ENCODE assay signal across 8 mouse cellular contexts in genomic region chrX:99003046-99003445, GRCm38 (mm10). TPM values are rescaled to one million over a fixed set of nuclear protein-coding genes. Genes with fewer than 3 reads are reported as not detected.
DNase-seq lines count a peak whose midpoint lies in the region; ATAC-seq lines count a peak whose summit lies in the region.

Gene Stard8, plus strand, starts transcription at chrX:99003248.

- WGBS in heart, embryonic 14.5 days, result 45% methylated on average over 9 of the region's 9 CpGs
- 33% methylated on average over 9 of the region's 9 CpGs for WGBS in limb, embryonic 15.5 days

- H3K9ac ChIP-seq in heart, embryonic 14.5 days (ENCODE audit: low read length), result peak within 1 kb of the TSS; percentile 52
- no peak within 1 kb of the TSS for H3K9ac ChIP-seq in limb, embryonic 15.5 days

- H3K27me3 ChIP-seq in heart, embryonic 14.5 days (ENCODE audit: control insufficient read depth, insufficient read depth, low read length), result no peaks in the 10 kb centered on the region
- H3K27me3 ChIP-seq in limb, embryonic 15.5 days, result peaks cover 19% of the 10 kb centered on the region; the same call in 1 of the 2 replicates

- peak; percentile 54; the same call in 1 of the 2 replicates for ATAC-seq in heart, embryonic 14.5 days (ENCODE audit: insufficient number of reproducible peaks, insufficient read depth, low FRiP score, low read depth)
- ATAC-seq in limb, embryonic 15.5 days (ENCODE audit: insufficient number of reproducible peaks, low FRiP score, low TSS enrichment, low read depth), result no peak
- no peak for ATAC-seq in CD4-positive, CD25-positive, alpha-beta regulatory T cell, adult 4 months

- H3K9me3 ChIP-seq in heart, embryonic 14.5 days (ENCODE audit: control insufficient read depth, low read length), result no peaks in the 10 kb centered on the region
- no peaks in the 10 kb centered on the region for H3K9me3 ChIP-seq in limb, embryonic 15.5 days

- peak within 1 kb of the TSS; percentile 17 to 20 for H3K4me3 ChIP-seq in heart, embryonic 14.5 days (ENCODE audit: control insufficient read depth in 1 of 2, insufficient read depth in 1 of 2, low read depth in 1 of 2, low read length in 2 of 2)
- H3K4me3 ChIP-seq in limb, embryonic 15.5 days, result peak within 1 kb of the TSS; percentile 23

- peak within 1 kb of the TSS; percentile 64 to 66 for H3K27ac ChIP-seq in heart, embryonic 14.5 days (replicated peaks in 1 of 2; ENCODE audit: control insufficient read depth in 1 of 2, insufficient read depth in 1 of 2, low read depth in 2 of 2, low read length in 2 of 2)
- no peak within 1 kb of the TSS for H3K27ac ChIP-seq in limb, embryonic 15.5 days

- H3K4me1 ChIP-seq in heart, embryonic 14.5 days (ENCODE audit: control insufficient read depth in 2 of 2, insufficient read depth in 2 of 2, low read length in 2 of 2), result peaks cover 16 to 18% of the 10 kb centered on the region in 2 experiments
- no peaks in the 10 kb centered on the region for H3K4me1 ChIP-seq in limb, embryonic 15.5 days

- peak within 1 kb of the TSS; percentile 42 for H3K4me2 ChIP-seq in heart, embryonic 14.5 days (ENCODE audit: low read length)
- H3K4me2 ChIP-seq in limb, embryonic 15.5 days, result peak within 1 kb of the TSS; percentile 31

- H3K36me3 ChIP-seq in heart, embryonic 14.5 days (ENCODE audit: control insufficient read depth, insufficient read depth, low read length), result no peaks in the 10 kb centered on the region
- no peaks in the 10 kb centered on the region for H3K36me3 ChIP-seq in limb, embryonic 15.5 days

- no peak for DNase-seq in gastrocnemius, adult 18-20 months (ENCODE audit: low spot score)
- DNase-seq in gastrocnemius, adult 8-10 months (ENCODE audit: low spot score in 2 of 2), result no peak
- DNase-seq in adrenal gland, postnatal 14 days, result peak; percentile 37
- DNase-seq in ovary, postnatal 10 days (ENCODE audit: low spot score), result no peak
- no peak for DNase-seq in cerebellum, adult 11 months

RNA-seq across cellular contexts. Expression of gene Stard8, which starts in this region (rescaled TPM):
- 10 to 100 TPM; 11.1 to 12.2 TPM for total RNA-seq in gastrocnemius, adult 18-20 months (2021)
- total RNA-seq in gastrocnemius, adult 8-10 months (2022), result 10 to 100 TPM in 2 of 4 experiments, 1 to 10 TPM in 2; 8.8 to 10.8 (median 10.3) TPM
- total RNA-seq in adrenal gland, postnatal 14 days (2021), result 31.1 and 32.3 TPM in 2 replicates
- 11.3 and 12.0 TPM in 2 replicates for polyA plus RNA-seq in heart, embryonic 14.5 days (2014; fragmentation: Nextera tagmentation; extraction: Ambion mirVana)
- 8.5 and 11.9 TPM in 2 replicates for polyA plus RNA-seq in limb, embryonic 15.5 days (2015; fragmentation: Nextera tagmentation; extraction: Ambion mirVana)
- under 1 TPM; 0.56 to 0.58 TPM for polyA plus RNA-seq in CD4-positive, CD25-positive, alpha-beta regulatory T cell, adult 4 months (2017; shearing (Covaris generic))
